Mouse (Mus musculus) right cerebral cortex, adult 18-20 months (tissue): ENCODE measurements around the gene Lsm3.

Experiments used
- DNase-seq: peaks from one replicate; pipeline ENCODE4 v3.0.0; 2022; ENCODE audit warnings: mixed read lengths

The Lsm3 gene

GRCm38 (mm10) chr6:91514135-91514534 lies 1.6 kb upstream of the Lsm3 start:
- DNase-seq, result no peak

- DNase-seq, result no peak
Observed at GRCm38 (mm10) chr6:91514737-91515362, 878 bp upstream of the Lsm3 start.

GRCm38 (mm10) chr6:91518454-91519020 lies 2.8 kb downstream of the Lsm3 start:
- peak; percentile 65 for DNase-seq

GRCm38 (mm10) chr6:91522816-91523215 lies 7.1 kb downstream of the Lsm3 start:
- DNase-seq, result no peak

- no peak for DNase-seq
Observed at GRCm38 (mm10) chr6:91525544-91525943, 9.8 kb downstream of the Lsm3 start.

GRCm38 (mm10) chr6:91527227-91527860 lies 11.6 kb downstream of the Lsm3 start:
- DNase-seq, result peak; percentile 29

GRCm38 (mm10) chr6:91528265-91528664 lies 12.5 kb downstream of the Lsm3 start:
- DNase-seq, result no peak

- no peak for DNase-seq
Observed at GRCm38 (mm10) chr6:91530673-91531072, 14.9 kb downstream of the Lsm3 start.

GRCm38 (mm10) chr6:91531276-91531675 lies 15.5 kb downstream of the Lsm3 start:
- DNase-seq, result no peak

GRCm38 (mm10) chr6:91532661-91533060 lies 16.9 kb downstream of the Lsm3 start:
- DNase-seq, result no peak

- DNase-seq, result no peak
Observed at GRCm38 (mm10) chr6:91533359-91533758, 17.6 kb downstream of the Lsm3 start.

GRCm38 (mm10) chr6:91533771-91534170 lies 18.0 kb downstream of the Lsm3 start:
- DNase-seq, result no peak

GRCm38 (mm10) chr6:91534268-91534667 lies 18.5 kb downstream of the Lsm3 start:
- no peak for DNase-seq

GRCm38 (mm10) chr6:91535231-91535630 lies 19.5 kb downstream of the Lsm3 start:
- DNase-seq, result no peak

GRCm38 (mm10) chr6:91536047-91536765 lies 20.5 kb downstream of the Lsm3 start:
- no peak for DNase-seq

GRCm38 (mm10) chr6:91541276-91541675 lies 25.5 kb downstream of the Lsm3 start:
- no peak for DNase-seq

GRCm38 (mm10) chr6:91543056-91543455 lies 27.3 kb downstream of the Lsm3 start:
- no peak for DNase-seq

- DNase-seq, result no peak
Observed at GRCm38 (mm10) chr6:91546241-91546884, 30.6 kb downstream of the Lsm3 start.

- no peak for DNase-seq
Observed at GRCm38 (mm10) chr6:91547313-91547712, 31.6 kb downstream of the Lsm3 start.

GRCm38 (mm10) chr6:91549621-91550020 lies 33.9 kb downstream of the Lsm3 start:
- DNase-seq, result no peak

- DNase-seq, result no peak
Observed at GRCm38 (mm10) chr6:91551671-91552070, 35.9 kb downstream of the Lsm3 start.

- no peak for DNase-seq
Observed at GRCm38 (mm10) chr6:91552693-91553092, 37.0 kb downstream of the Lsm3 start.

- no peak for DNase-seq
Observed at GRCm38 (mm10) chr6:91558565-91558964, 42.8 kb downstream of the Lsm3 start.
